Mouse (Mus musculus) kidney, adult 2 months (tissue): ENCODE data around the gene Pla2g1b. TPM values are rescaled to one million over a fixed set of nuclear protein-coding genes. Genes with fewer than 3 reads are reported as not detected.

Experiments
- DNase-seq: peaks from one replicate; pipeline ENCODE4 v3.0.0; 2021
- H3K27ac ChIP-seq: fragments of 200-500 bp; 2 replicates; pipeline ENCODE4 v1.5.1; 2012; ENCODE audit warnings: low read depth, low read length, control low read depth, inconsistent platforms; ENCODE audit not compliant: insufficient read depth
- H3K27me3 ChIP-seq: fragments of 200-500 bp; replicated peaks from 2 replicates; pipeline ENCODE4 v1.6.1; 2012; ENCODE audit warnings: mild to moderate bottlenecking, moderate library complexity, low read length, inconsistent platforms; ENCODE audit not compliant: control insufficient read depth, insufficient read depth
- H3K36me3 ChIP-seq: fragments of 200-500 bp; 2 replicates; pipeline ENCODE4 v1.6.1; 2012; ENCODE audit warnings: mild to moderate bottlenecking, moderate library complexity, low read length, inconsistent platforms; ENCODE audit not compliant: control insufficient read depth, insufficient read depth
- H3K4me1 ChIP-seq: fragments of 200-500 bp; 2 replicates; pipeline ENCODE4 v1.6.1; 2011; ENCODE audit warnings: low read length; ENCODE audit not compliant: control insufficient read depth, insufficient read depth
- H3K4me3 ChIP-seq: fragments of 200-500 bp; 2 replicates; pipeline ENCODE4 v1.5.1; 2011; ENCODE audit warnings: mild to moderate bottlenecking, low read depth, low read length, control low read depth; ENCODE audit not compliant: insufficient read depth
- CTCF ChIP-seq: fragments of 200-500 bp; conservative IDR thresholded peaks from 2 replicates; pipeline ENCODE4 v1.5.1; 2011; ENCODE audit warnings: low read depth, mild to moderate bottlenecking, control low read depth, low read length, moderate library complexity, mixed read lengths; ENCODE audit not compliant: insufficient read depth, insufficient read length
- POLR2A ChIP-seq: fragments of 200-500 bp; IDR thresholded peaks from one replicate; pipeline ENCODE4 v1.6.1; 2011; ENCODE audit warnings: low read depth, low read length, control low read depth
- WGBS: fragments of 180-500 bp; shearing (Covaris S2); methylation state at CpG from one replicate; pipeline ENCODE4 v1.1.7; 2018; 5-methylcytosine and 5-hydroxymethylcytosine counted together
- polyA plus RNA-seq: library from polyadenylated mRNA; depleted of rRNA; stranded (reverse); fragments of >200 nt; gene quantifications from 2 replicates; pipeline ENCODE4 v1.2.3, GENCODE M21; 2012

Gene Pla2g1b
- polyA plus RNA-seq, 1 experiment, result 0.74 TPM

GRCm38 (mm10) chr5:115479561-115479960, 13.5 kb downstream of the Pla2g1b start:
- Histone ChIP-seq H3K4me1 (0 out of 2 replicates have a peak, but pooled peaks cover 3% of the 10 kb centered on the region), H3K4me3 (no peak overlapping the region), H3K27ac (no peak overlapping the region), H3K36me3 (no peaks in the 10 kb centered on the region; the same call in 1 of the 2 replicates), H3K27me3 (no peaks in the 10 kb centered on the region)
- DNase-seq, result no peak
- no peak for TF ChIP-seq POLR2A
- no peak for TF ChIP-seq CTCF
- WGBS, result 83% methylated on average over 15 of the region's 15 CpGs

- no peak overlapping the region for H3K4me3 ChIP-seq
- WGBS, result 63% methylated on average over 27 of the region's 27 CpGs
Measured at GRCm38 (mm10) chr5:115480101-115480500, 14.0 kb downstream of the Pla2g1b start.

GRCm38 (mm10) chr5:115482390-115483265, 16.6 kb downstream of the Pla2g1b start:
- H3K27ac ChIP-seq, result no peak overlapping the region
- no peak for DNase-seq
- peaks cover 6% of the 10 kb centered on the region; the same call in 1 of the 2 replicates for H3K4me1 ChIP-seq
- H3K27me3 ChIP-seq, result no peaks in the 10 kb centered on the region
- H3K36me3 ChIP-seq, result no peaks in the 10 kb centered on the region; the same call in 1 of the 2 replicates
- TF ChIP-seq CTCF (no peak), POLR2A (no peak)
- WGBS, result 61% methylated on average over 38 of the region's 38 CpGs
- no peak overlapping the region for H3K4me3 ChIP-seq

More at GRCm38 (mm10) chr5:115480101-115480500, 14.0 kb downstream of the Pla2g1b start:
- Histone ChIP-seq H3K36me3 (no peaks in the 10 kb centered on the region; the same call in 1 of the 2 replicates), H3K27me3 (no peaks in the 10 kb centered on the region), H3K4me1 (peaks cover 8% of the 10 kb centered on the region; the same call in 1 of the 2 replicates), H3K27ac (no peak overlapping the region)
- TF ChIP-seq CTCF, result no peak
- TF ChIP-seq POLR2A, result no peak
- no peak for DNase-seq

- no peaks in the 10 kb centered on the region; the same call in 1 of the 2 replicates for H3K36me3 ChIP-seq
- no peaks in the 10 kb centered on the region for H3K27me3 ChIP-seq
- peaks cover 6% of the 10 kb centered on the region; the same call in 1 of the 2 replicates for H3K4me1 ChIP-seq
- no peak overlapping the region for H3K27ac ChIP-seq
- DNase-seq, result no peak
- WGBS, result 71% methylated on average over 6 of the region's 6 CpGs
- H3K4me3 ChIP-seq, result no peak overlapping the region
- no peak for TF ChIP-seq CTCF
- TF ChIP-seq POLR2A, result no peak
Measured at GRCm38 (mm10) chr5:115483385-115483784, 17.3 kb downstream of the Pla2g1b start.

GRCm38 (mm10) chr5:115483947-115484920, 18.2 kb downstream of the Pla2g1b start, which contains the start of gene Sirt4:
TSS of gene Sirt4 (minus strand) at chr5:115484725.
- H3K4me3 ChIP-seq, result peak within 1 kb of the TSS; percentile 64
- no peaks in the 10 kb centered on the region for H3K27me3 ChIP-seq
- 4% methylated on average over 30 of the region's 30 CpGs for WGBS
- peaks cover 8% of the 10 kb centered on the region; the same call in 1 of the 2 replicates for H3K4me1 ChIP-seq
- no peaks in the 10 kb centered on the region; the same call in 1 of the 2 replicates for H3K36me3 ChIP-seq
- TF ChIP-seq CTCF (no peak), POLR2A (no peak)
- DNase-seq, result peak; percentile 96
- peak within 1 kb of the TSS; percentile 75 for H3K27ac ChIP-seq

- WGBS, result 63% methylated on average over 5 of the region's 5 CpGs
- H3K27ac ChIP-seq, result no peak overlapping the region
- peaks cover 8% of the 10 kb centered on the region; the same call in 1 of the 2 replicates for H3K4me1 ChIP-seq
- no peaks in the 10 kb centered on the region for H3K27me3 ChIP-seq
- H3K4me3 ChIP-seq, result no peak overlapping the region
- TF ChIP-seq POLR2A (no peak), CTCF (no peak)
- no peaks in the 10 kb centered on the region; the same call in 1 of the 2 replicates for H3K36me3 ChIP-seq
- no peak for DNase-seq
Measured at GRCm38 (mm10) chr5:115484996-115485395, 18.9 kb downstream of the Pla2g1b start.
